Comparison of ENCODE assay signal across 10 mouse cellular contexts in the genomic region with DNA sequence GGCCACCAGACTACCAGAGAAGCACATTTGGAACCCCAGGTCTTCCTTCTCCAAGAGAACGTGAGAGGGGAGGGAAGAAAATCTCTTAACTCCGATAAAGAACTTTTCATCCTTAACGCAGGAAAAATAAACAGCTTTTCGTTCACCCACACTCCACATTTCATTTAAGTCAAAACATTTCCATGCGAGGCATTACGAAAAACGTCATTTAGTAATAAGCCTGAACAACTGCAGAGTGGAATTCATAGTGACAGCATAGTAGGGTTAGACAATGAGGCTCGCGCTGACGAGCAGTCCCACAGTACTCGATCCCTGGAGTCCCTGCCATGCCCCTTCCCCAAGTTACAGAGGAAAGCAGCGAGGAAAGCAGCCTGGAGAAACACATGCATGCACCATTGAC.
DNase-seq lines count a peak whose midpoint lies in the region; ATAC-seq and TF ChIP-seq lines count a peak whose summit lies in the region.
"Had no signal": no experiment of that assay in that cellular context is flagged by ENCODE, and none has a peak within 500 bp of the region (broad histone marks: within the 10 kb centered on the region; RNA-seq: fewer than 3 reads in every experiment).

No protein-coding gene starts in this region.

- H3K9me3 ChIP-seq in heart, embryonic 16.5 days (replicated peaks; ENCODE audit: control insufficient read depth, low read length): no peaks in the 10 kb centered on the region
- no peaks in the 10 kb centered on the region for H3K9me3 ChIP-seq in embryonic facial prominence, embryonic 14.5 days (ENCODE audit: control insufficient read depth, low read length)
- H3K9me3 ChIP-seq in hindbrain, postnatal 0 days (ENCODE audit: low read length): no peaks in the 10 kb centered on the region
- H3K9me3 ChIP-seq in neural tube, embryonic 13.5 days: no peaks in the 10 kb centered on the region

- no peak overlapping the region for H3K4me3 ChIP-seq in heart, embryonic 16.5 days (ENCODE audit: low read length)
- H3K4me3 ChIP-seq in embryonic facial prominence, embryonic 14.5 days (ENCODE audit: low read depth, low read length): peak overlapping the region; percentile 21
- H3K4me3 ChIP-seq in hindbrain, postnatal 0 days (ENCODE audit: low read length): peak overlapping the region; percentile 4; the same call in 1 of the 2 replicates
- no peak overlapping the region for H3K4me3 ChIP-seq in neural tube, embryonic 13.5 days

- peaks cover 6% of the 10 kb centered on the region; the same call in 1 of the 2 replicates for H3K27me3 ChIP-seq in heart, embryonic 16.5 days (ENCODE audit: control insufficient read depth, insufficient read depth, low read length)
- peaks cover 4% of the 10 kb centered on the region for H3K27me3 ChIP-seq in embryonic facial prominence, embryonic 14.5 days (replicated peaks; ENCODE audit: control insufficient read depth, insufficient read depth, low read length)
- H3K27me3 ChIP-seq in hindbrain, postnatal 0 days (ENCODE audit: insufficient read depth, low read length): no peaks in the 10 kb centered on the region
- no peaks in the 10 kb centered on the region for H3K27me3 ChIP-seq in neural tube, embryonic 13.5 days

- 62% methylated on average over 12 of the region's 12 CpGs for WGBS in heart, embryonic 16.5 days
- WGBS in embryonic facial prominence, embryonic 14.5 days: 26% methylated on average over 12 of the region's 12 CpGs
- 39% methylated on average over 12 of the region's 12 CpGs for WGBS in hindbrain, postnatal 0 days
- WGBS in neural tube, embryonic 13.5 days: 57% methylated on average over 12 of the region's 12 CpGs

- no peaks in the 10 kb centered on the region for H3K36me3 ChIP-seq in heart, embryonic 16.5 days (ENCODE audit: control insufficient read depth, insufficient read depth)
- H3K36me3 ChIP-seq in embryonic facial prominence, embryonic 14.5 days (ENCODE audit: control insufficient read depth, insufficient read depth, low read length): no peaks in the 10 kb centered on the region
- no peaks in the 10 kb centered on the region for H3K36me3 ChIP-seq in hindbrain, postnatal 0 days (ENCODE audit: insufficient read depth, low read length)
- no peaks in the 10 kb centered on the region for H3K36me3 ChIP-seq in neural tube, embryonic 13.5 days

- DNase-seq in heart, adult 8-10 months (ENCODE audit: low spot score): no peak
- DNase-seq in embryonic facial prominence, embryonic 14.5 days (ENCODE audit: low spot score): no peak
- no peak for DNase-seq in hindbrain, postnatal 0 days (ENCODE audit: low spot score)
- no peak for DNase-seq in Muller cell, postnatal 12 days (ENCODE audit: inconsistent ontology term)
- no peak for DNase-seq in kidney, postnatal 10 days
- DNase-seq in adrenal gland, adult 2 months: no peak
- DNase-seq: heart, postnatal 4 days; lung, postnatal 36 days had no signal

- H3K9ac ChIP-seq in heart, embryonic 16.5 days (ENCODE audit: low read length): no peak overlapping the region
- peak overlapping the region; percentile 26; the same call in 1 of the 2 replicates for H3K9ac ChIP-seq in embryonic facial prominence, embryonic 14.5 days (ENCODE audit: low read depth, low read length)
- no peak overlapping the region for H3K9ac ChIP-seq in hindbrain, postnatal 0 days (replicated peaks; ENCODE audit: low read length)
- H3K9ac ChIP-seq in neural tube, embryonic 13.5 days: no peak overlapping the region

- no peak for ATAC-seq in heart, embryonic 16.5 days (replicated peaks; ENCODE audit: extremely low read depth, insufficient read depth, low FRiP score)
- ATAC-seq in embryonic facial prominence, embryonic 14.5 days (ENCODE audit: low read depth): no peak
- no peak for ATAC-seq in hindbrain, postnatal 0 days
- ATAC-seq in neural tube, embryonic 13.5 days (ENCODE audit: low read depth): no peak

- H3K27ac ChIP-seq in heart, embryonic 16.5 days (ENCODE audit: low read length): no peak overlapping the region
- H3K27ac ChIP-seq in embryonic facial prominence, embryonic 14.5 days (replicated peaks; ENCODE audit: low read depth, low read length): 0 out of 2 replicates have a peak overlapping the region, but pooled peaks have one; percentile 1
- H3K27ac ChIP-seq in hindbrain, postnatal 0 days: no peak overlapping the region
- no peak overlapping the region for H3K27ac ChIP-seq in neural tube, embryonic 13.5 days (replicated peaks)

- 0 out of 2 replicates have a peak overlapping the region, but pooled peaks have one; percentile 4 for H3K4me2 ChIP-seq in heart, embryonic 16.5 days (ENCODE audit: low read depth, low read length)
- peak overlapping the region; percentile 65 for H3K4me2 ChIP-seq in embryonic facial prominence, embryonic 14.5 days (ENCODE audit: low read depth, low read length)
- H3K4me2 ChIP-seq in hindbrain, postnatal 0 days (ENCODE audit: low read depth, low read length): peak overlapping the region; percentile 43
- H3K4me2 ChIP-seq in neural tube, embryonic 13.5 days: peak overlapping the region; percentile 27

- TF ChIP-seq CTCF in hindbrain, postnatal 0 days (IDR thresholded peaks at IDR 0.05; ENCODE audit: low read depth): no peak

- H3K4me1 ChIP-seq in heart, embryonic 16.5 days (ENCODE audit: control insufficient read depth, insufficient read depth, low read length): no peaks in the 10 kb centered on the region
- H3K4me1 ChIP-seq in embryonic facial prominence, embryonic 14.5 days (ENCODE audit: control insufficient read depth, insufficient read depth, low read length): peaks cover 3% of the 10 kb centered on the region; the same call in 1 of the 2 replicates
- peaks cover 3% of the 10 kb centered on the region; the same call in 1 of the 2 replicates for H3K4me1 ChIP-seq in hindbrain, postnatal 0 days (ENCODE audit: insufficient read depth, low read length)
- H3K4me1 ChIP-seq in neural tube, embryonic 13.5 days (replicated peaks): peaks cover 25% of the 10 kb centered on the region

Comparison
In these comparisons a context has a peak if more than half of its experiments do, and no peak if none do; other contexts are left out.
1. H3K4me2 ChIP-seq: peak in every context shown above with its lines; median percentile 65 in embryonic facial prominence, embryonic 14.5 days; 43 in hindbrain, postnatal 0 days; 27 in neural tube, embryonic 13.5 days; 4 in heart, embryonic 16.5 days.
2. H3K4me3 ChIP-seq: peak in embryonic facial prominence, embryonic 14.5 days (single experiment) and hindbrain, postnatal 0 days (single experiment); none in heart, embryonic 16.5 days (single experiment) and neural tube, embryonic 13.5 days (single experiment).